Comparison of ENCODE assay signal across 15 mouse cellular contexts in genomic region chr9:112793537-112793936, GRCm38 (mm10).
DNase-seq lines count a peak whose midpoint lies in the region; ATAC-seq and TF ChIP-seq lines count a peak whose summit lies in the region.
"Had no signal": no experiment of that assay in that cellular context is flagged by ENCODE, and none has a peak within 500 bp of the region (broad histone marks: within the 10 kb centered on the region; RNA-seq: fewer than 3 reads in every experiment).

No protein-coding gene starts in this region.

- H3K9ac ChIP-seq in kidney, postnatal 0 days (ENCODE audit: low read depth, low read length) = no peak overlapping the region
- H3K9ac ChIP-seq: liver, embryonic 15.5 days; midbrain, embryonic 12.5 days had no signal

- no peaks in the 10 kb centered on the region for H3K4me1 ChIP-seq in kidney, postnatal 0 days (replicated peaks; ENCODE audit: insufficient read depth, low read length)
- H3K4me1 ChIP-seq: liver, embryonic 15.5 days; midbrain, embryonic 12.5 days had no signal

- peak; percentile 16 to 38 for DNase-seq in cerebellum, postnatal 14 days
- DNase-seq in cerebellum, adult 11 months = no peak
- peak; percentile 9 for DNase-seq in kidney, postnatal 0 days (ENCODE audit: low spot score)
- no peak for DNase-seq in kidney, adult 18-20 months
- DNase-seq in 416B (ENCODE audit: low read depth) = peak; percentile 43
- peak; percentile 40 for DNase-seq in embryo, embryonic 10.5 days (ENCODE audit: low spot score)
- no peak for DNase-seq in testis, postnatal 14 days (ENCODE audit: low spot score)
- no peak for DNase-seq in cerebellum, postnatal 4 days (ENCODE audit: low spot score in 2 of 2)
- DNase-seq: B cell, adult 2 months; cerebellum, adult 9-10 months; gastrocnemius, postnatal 10 days; kidney, adult 11 months; right cerebral cortex, postnatal 4 days had no signal

- H3K27me3 ChIP-seq in kidney, postnatal 0 days (ENCODE audit: insufficient read depth, low read length) = no peaks in the 10 kb centered on the region
- H3K27me3 ChIP-seq: liver, embryonic 15.5 days; midbrain, embryonic 12.5 days had no signal

- no peaks in the 10 kb centered on the region for H3K36me3 ChIP-seq in kidney, postnatal 0 days (ENCODE audit: insufficient read depth, low read length)
- H3K36me3 ChIP-seq: liver, embryonic 15.5 days; midbrain, embryonic 12.5 days had no signal

- WGBS in kidney, postnatal 0 days = 71% methylated on average over 2 of the region's 2 CpGs

- peak; percentile 57 for TF ChIP-seq CTCF in kidney, postnatal 0 days (IDR thresholded peaks at IDR 0.05; ENCODE audit: low read depth)

- H3K4me3 ChIP-seq in kidney, postnatal 0 days (replicated peaks; ENCODE audit: low read depth, low read length) = no peak overlapping the region
- H3K4me3 ChIP-seq: liver, embryonic 15.5 days; midbrain, embryonic 12.5 days had no signal

- no peak overlapping the region for H3K4me2 ChIP-seq in kidney, postnatal 0 days (ENCODE audit: low read length)
- H3K4me2 ChIP-seq: liver, embryonic 15.5 days; midbrain, embryonic 12.5 days had no signal

- no peak overlapping the region for H3K27ac ChIP-seq in kidney, postnatal 0 days
- H3K27ac ChIP-seq: liver, embryonic 15.5 days; midbrain, embryonic 12.5 days had no signal

- H3K9me3 ChIP-seq in kidney, postnatal 0 days (replicated peaks; ENCODE audit: low read length) = no peaks in the 10 kb centered on the region
- H3K9me3 ChIP-seq: liver, embryonic 15.5 days; midbrain, embryonic 12.5 days had no signal

- no peak for ATAC-seq in kidney, postnatal 0 days (replicated peaks; ENCODE audit: low FRiP score, low read depth)

Comparison
In these comparisons a context has a peak if more than half of its experiments do, and no peak if none do; other contexts are left out.
1. DNase-seq: peak in cerebellum, postnatal 14 days (2 of 2), kidney, postnatal 0 days (single experiment), 416B (single experiment) and embryo, embryonic 10.5 days (single experiment); none in cerebellum, adult 11 months (single experiment), kidney, adult 18-20 months (single experiment), testis, postnatal 14 days (single experiment) and cerebellum, postnatal 4 days (0 of 2).